1 mouse cellular context compared by ENCODE assay signal in genomic region chr15:78510121-78510576, GRCm38 (mm10).
A peak's percentile ranks its signal among the peaks of the same experiment; 100 is the strongest.
TF ChIP-seq lines count a peak whose summit lies in the region.

No protein-coding gene starts in this region.

TF ChIP-seq in CH12.LX, 34 proteins besides CTCF, POLR2A, EP300 and RAD21 (continued from another document):
- TF ChIP-seq KAT2A (IDR thresholded peaks at IDR 0.05; ENCODE audit: insufficient replicate concordance, low read length) (0 out of 2 replicates have a peak, but pooled peaks have one; percentile 63), PAX5 (IDR thresholded peaks at IDR 0.05; ENCODE audit: low read length) (no peak), MAX (IDR thresholded peaks at IDR 0.05; ENCODE audit: low read length) (0 out of 2 replicates have a peak, but pooled peaks have one; percentile 59), NELFE (IDR thresholded peaks at IDR 0.05; ENCODE audit: low read depth, low read length) (0 out of 2 replicates have a peak, but pooled peaks have one; percentile 36), ZKSCAN1 (IDR thresholded peaks at IDR 0.05; ENCODE audit: borderline replicate concordance, low read depth, low read length) (no peak), ELF1 (IDR thresholded peaks at IDR 0.05; ENCODE audit: low read depth, low read length) (peak; percentile 36; the same call in 1 of the 2 replicates), SMC3 (IDR thresholded peaks at IDR 0.05; ENCODE audit: low read depth, low read length) (no peak; the same call in 1 of the 2 replicates), UBTF (IDR thresholded peaks at IDR 0.05; ENCODE audit: low read depth, low read length) (peak; percentile 89), RCOR1 (conservative IDR thresholded peaks at IDR 0.05; ENCODE audit: low read depth, low read length) (peak; percentile 92), ZMIZ1 (IDR thresholded peaks at IDR 0.05; ENCODE audit: low read depth, low read length) (peak; percentile 60; the same call in 1 of the 2 replicates), POLR2AphosphoS2 (IDR thresholded peaks at IDR 0.05; ENCODE audit: low read depth, low read length) (no peak), MYC (IDR thresholded peaks at IDR 0.05; ENCODE audit: low read depth, low read length) (peak; percentile 60; the same call in 1 of the 2 replicates), CHD1 (IDR thresholded peaks at IDR 0.05; ENCODE audit: low read depth, low read length) (peak; percentile 34), JUND (conservative IDR thresholded peaks at IDR 0.05; ENCODE audit: low read depth, low read length) (peak; percentile 40; the same call in 1 of the 2 replicates), JUN (IDR thresholded peaks at IDR 0.05; ENCODE audit: insufficient read depth, low read depth, low read length) (peak; percentile 68), HCFC1 (IDR thresholded peaks at IDR 0.05; ENCODE audit: low read depth, low read length) (no peak; the same call in 1 of the 2 replicates), MAFK (IDR thresholded peaks at IDR 0.05; ENCODE audit: insufficient replicate concordance, low read length) (peak; percentile 72), NRF1 (IDR thresholded peaks at IDR 0.05; ENCODE audit: low read depth, low read length) (peak; percentile 17; the same call in 1 of the 2 replicates), E2F4 (IDR thresholded peaks at IDR 0.05; ENCODE audit: insufficient replicate concordance, low read depth, low read length) (no peak)
